Comparison of ENCODE assay signal across 23 mouse cellular contexts in genomic region chr6:83592051-83592450, GRCm38 (mm10). TPM values are rescaled to one million over a fixed set of nuclear protein-coding genes. Genes with fewer than 3 reads are reported as not detected.
"Had no signal": no experiment of that assay in that cellular context is flagged by ENCODE, and none has a peak within 500 bp of the region (broad histone marks: within the 10 kb centered on the region; RNA-seq: fewer than 3 reads in every experiment).

No protein-coding gene starts in this region.

- H3K4me1 ChIP-seq: lung, embryonic 15.5 days; midbrain, embryonic 13.5 days; neural tube, embryonic 13.5 days; neural tube, embryonic 15.5 days had no signal

- H3K36me3 ChIP-seq: lung, embryonic 15.5 days; midbrain, embryonic 13.5 days; neural tube, embryonic 13.5 days; neural tube, embryonic 15.5 days had no signal

- H3K4me2 ChIP-seq: lung, embryonic 15.5 days; midbrain, embryonic 11.5 days; midbrain, embryonic 13.5 days; neural tube, embryonic 13.5 days; neural tube, embryonic 15.5 days had no signal

- ATAC-seq: liver, postnatal 0 days; lung, postnatal 0 days; midbrain, embryonic 13.5 days; midbrain, embryonic 16.5 days had no signal

- H3K27ac ChIP-seq: lung, embryonic 15.5 days; macrophage; midbrain, embryonic 13.5 days; neural tube, embryonic 13.5 days; neural tube, embryonic 15.5 days had no signal

- H3K4me3 ChIP-seq: lung, embryonic 15.5 days; megakaryocyte, embryonic 14.5 days; midbrain, embryonic 13.5 days; myocyte; neural tube, embryonic 13.5 days; neural tube, embryonic 15.5 days had no signal

- DNase-seq: liver, postnatal 0 days; lung, adult 2 months; lung, postnatal 14 days; lung, postnatal 36 days; retina, postnatal 1 day; right cerebral cortex, adult 18-20 months; right cerebral cortex, postnatal 25 days; right cerebral cortex, postnatal 4 days; spleen, adult 18-20 months; thymus, adult 18-20 months; thymus, postnatal 14 days; thymus, postnatal 36 days had no signal

- H3K9ac ChIP-seq: liver, postnatal 0 days; lung, embryonic 15.5 days; midbrain, embryonic 13.5 days; neural tube, embryonic 13.5 days; neural tube, embryonic 15.5 days had no signal

- H3K27me3 ChIP-seq: lung, embryonic 15.5 days; midbrain, embryonic 13.5 days; neural tube, embryonic 13.5 days; neural tube, embryonic 15.5 days had no signal

- H3K9me3 ChIP-seq: lung, embryonic 15.5 days; megakaryocyte, embryonic 14.5 days; midbrain, embryonic 13.5 days; neural tube, embryonic 13.5 days; neural tube, embryonic 15.5 days had no signal

RNA-seq across cellular contexts. Expression of gene Actg2, which starts 56.0 kb away (rescaled TPM):
- total RNA-seq: megakaryocyte progenitor cell, adult 5-6 weeks had no signal
- polyA plus RNA-seq: macrophage had no signal
